Mouse (Mus musculus): ENCODE results near the gene Tmc6.
"Not testable (repeated sequence)": the region's sequence is repeated elsewhere in the genome, so short reads cannot be mapped to it uniquely, and the experiment has no call there.

- TF ChIP-seq CHD2 (IDR thresholded peaks at IDR 0.05; ENCODE audit: low read depth, low read length); ZC3H11A (IDR thresholded peaks at IDR 0.05; ENCODE audit: borderline replicate concordance, low read depth, low read length): not testable (repeated sequence)
Measured at GRCm38 (mm10) chr11:117815850-117816249, 33.9 kb upstream of the Tmc6 start.

Measured in ES-E14 (cell line).